Mouse (Mus musculus): ENCODE data around the gene Ppm1a.

Ppm1a gene

DNA sequence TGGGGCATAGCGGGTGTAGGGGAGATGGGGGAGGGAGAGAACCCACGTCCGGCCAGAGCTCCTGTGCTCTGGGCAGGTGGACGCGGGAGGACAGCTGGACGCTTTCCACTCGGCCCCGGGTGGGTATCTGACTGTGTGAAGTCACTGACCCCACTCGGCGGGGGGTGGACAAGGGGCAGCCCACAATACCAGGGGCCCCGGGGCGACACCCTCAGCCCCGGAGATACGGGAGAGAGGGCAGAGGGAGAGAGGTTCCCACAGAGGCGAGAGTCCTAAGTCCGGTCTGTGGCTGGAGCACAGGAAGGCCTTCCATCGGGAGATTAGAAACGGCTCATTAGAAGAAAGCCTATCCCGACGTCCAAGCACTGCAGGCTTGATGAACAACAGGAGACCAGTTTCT, 72.5 kb downstream of the Ppm1a start:
- no peak for DNase-seq

DNA sequence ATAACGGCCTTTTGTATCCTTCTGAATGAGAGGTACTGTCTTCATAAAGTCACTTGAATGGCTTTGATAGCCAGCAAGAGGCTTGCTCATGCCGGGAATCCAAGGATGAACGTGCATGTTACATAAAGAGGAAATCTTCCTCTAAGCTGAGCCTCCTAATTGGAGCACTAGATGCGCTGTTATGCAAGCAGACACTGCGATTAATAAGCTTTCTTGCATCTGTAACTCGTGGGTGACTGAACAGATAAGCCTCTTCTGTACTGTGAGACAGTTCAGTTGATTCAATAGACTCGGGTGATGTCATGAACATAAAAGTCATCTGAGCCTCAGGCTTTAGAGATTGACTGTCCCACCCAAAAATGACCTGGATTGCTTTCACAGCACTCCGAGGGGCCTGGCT, 73.1 kb downstream of the Ppm1a start:
- DNase-seq, result no peak

DNA sequence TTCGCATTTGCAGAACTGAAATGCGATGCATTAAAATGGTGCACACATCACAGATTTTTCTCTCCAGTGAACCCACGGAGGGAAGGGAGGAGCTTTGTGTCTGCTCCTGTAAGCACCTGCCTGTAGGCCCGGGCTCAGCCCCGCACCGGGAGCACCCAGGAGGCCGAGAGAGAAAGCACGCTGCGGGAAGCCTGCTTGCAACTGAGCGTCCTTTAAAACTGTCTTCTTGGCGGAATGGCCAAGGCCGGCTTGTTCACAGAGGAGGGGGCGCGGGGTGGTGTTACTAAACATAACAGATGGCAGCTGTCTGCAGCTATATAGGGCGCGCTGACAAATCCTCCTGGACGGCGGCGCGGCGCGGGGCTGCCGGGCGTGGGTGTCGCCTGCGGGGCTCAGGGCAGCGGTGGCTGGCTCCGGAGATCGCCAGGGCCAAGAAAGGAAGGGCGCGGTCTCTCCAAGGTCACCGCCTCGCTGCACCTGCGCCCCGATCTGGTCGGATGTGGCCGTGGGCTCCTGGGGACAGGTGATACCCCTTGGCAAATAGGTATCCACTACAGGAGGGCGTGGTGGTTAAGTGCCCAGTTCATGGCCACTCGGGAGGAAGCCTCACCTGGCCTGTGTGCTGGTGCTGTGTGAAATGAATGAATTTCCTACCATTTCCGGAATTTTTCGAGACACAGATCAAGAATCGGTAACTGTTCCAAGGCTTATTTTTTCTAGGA, 74.6 kb downstream of the Ppm1a start:
- peak; percentile 19 for DNase-seq

DNA sequence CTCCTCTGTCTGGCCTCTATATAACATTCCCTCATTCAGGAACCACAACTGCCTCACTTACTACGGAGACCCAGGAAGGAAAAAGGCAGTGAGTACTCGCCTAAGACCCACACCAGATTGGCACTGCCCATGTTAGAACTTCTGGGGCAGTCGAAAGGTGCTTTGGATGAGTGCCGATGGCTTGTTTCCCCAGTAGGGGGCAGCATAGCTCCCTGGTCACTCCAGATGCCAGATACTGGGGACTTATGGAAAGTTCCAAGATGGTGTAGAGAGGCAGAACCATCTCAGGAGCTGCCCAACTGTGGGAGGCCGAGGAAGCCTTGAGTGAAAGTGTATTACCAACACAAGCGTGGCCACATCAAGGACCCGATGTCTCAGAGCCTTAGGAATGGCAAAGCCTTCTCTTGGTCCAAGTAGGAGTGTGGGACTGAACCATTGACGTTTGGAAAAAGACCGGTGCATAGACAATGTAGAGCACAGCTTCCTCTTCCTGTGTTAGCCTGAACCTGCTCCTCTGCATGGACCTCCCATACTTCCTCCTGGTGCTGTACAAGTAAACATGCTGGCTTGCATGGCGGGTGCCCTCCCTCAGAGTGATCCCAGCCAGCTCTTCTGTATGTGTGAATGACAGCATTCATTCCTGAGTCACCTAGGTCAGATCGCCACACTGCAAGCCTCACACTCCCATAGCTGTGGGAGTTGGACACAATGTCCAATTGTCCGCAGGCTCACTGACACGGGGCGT, 77.7 kb downstream of the Ppm1a start:
- DNase-seq, result peak; percentile 30

DNA sequence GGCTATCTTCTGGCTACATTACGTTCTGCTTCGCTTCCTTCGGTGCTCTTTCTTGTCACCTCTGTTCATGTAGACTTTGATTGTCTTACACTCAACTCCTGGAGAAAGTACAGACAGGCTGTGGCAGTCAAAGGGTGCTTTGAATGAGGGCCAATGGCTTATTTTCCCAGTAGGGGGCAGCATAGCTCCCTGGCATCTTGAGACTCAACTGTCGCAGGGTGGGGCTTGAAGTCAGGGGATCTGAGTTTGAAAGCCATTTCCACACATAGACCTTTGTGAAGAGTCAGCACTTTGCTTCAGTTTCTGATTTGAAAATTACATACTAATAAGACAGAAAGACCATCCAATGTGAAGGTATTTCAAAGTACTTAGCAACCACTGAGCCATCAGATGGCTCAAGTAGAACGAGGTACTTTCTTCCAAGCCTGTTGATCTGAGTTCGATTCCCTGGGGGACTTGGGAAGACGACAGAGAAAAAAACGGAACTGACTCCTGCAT, 78.3 kb downstream of the Ppm1a start:
- DNase-seq, result peak; percentile 43

DNA sequence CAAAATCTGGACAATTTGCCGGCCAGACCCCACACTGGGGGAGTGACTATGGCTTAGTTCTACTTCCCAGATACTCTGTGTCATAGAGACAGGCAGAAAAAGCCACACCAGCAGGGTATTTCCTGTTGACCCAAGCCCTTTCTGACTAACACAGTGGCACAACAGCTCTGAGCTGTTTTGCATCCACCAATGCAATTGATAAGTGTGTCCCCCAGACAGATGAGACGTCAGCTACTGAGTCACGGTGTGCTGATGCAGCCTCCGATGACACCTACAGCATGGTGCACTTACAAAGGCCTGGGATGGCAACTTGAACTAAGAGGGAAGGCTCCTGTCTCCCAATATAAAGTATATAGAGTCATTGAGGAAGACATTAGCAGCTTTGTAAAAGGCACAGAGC, 80.0 kb downstream of the Ppm1a start:
- DNase-seq, result no peak

DNA sequence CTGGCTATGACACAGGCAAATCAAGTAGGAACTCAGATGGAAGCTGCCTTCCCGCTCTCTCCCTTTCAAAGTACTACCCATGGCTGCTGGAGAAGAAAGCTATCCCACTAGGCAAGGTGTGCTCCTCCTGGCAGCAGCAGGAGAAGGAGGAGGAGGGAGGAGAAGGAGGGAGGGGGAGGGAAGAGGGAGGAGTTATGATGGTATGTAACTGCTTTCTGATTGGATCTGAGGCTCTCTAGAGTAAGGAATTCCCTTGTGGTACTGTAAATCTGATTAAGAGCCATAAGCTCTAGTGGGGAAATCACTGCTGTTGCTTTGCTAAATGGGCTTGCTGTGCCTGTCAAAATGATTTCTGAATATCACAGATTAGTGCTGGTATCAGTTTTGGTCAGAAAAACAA, 84.2 kb downstream of the Ppm1a start:
- no peak for DNase-seq

DNA sequence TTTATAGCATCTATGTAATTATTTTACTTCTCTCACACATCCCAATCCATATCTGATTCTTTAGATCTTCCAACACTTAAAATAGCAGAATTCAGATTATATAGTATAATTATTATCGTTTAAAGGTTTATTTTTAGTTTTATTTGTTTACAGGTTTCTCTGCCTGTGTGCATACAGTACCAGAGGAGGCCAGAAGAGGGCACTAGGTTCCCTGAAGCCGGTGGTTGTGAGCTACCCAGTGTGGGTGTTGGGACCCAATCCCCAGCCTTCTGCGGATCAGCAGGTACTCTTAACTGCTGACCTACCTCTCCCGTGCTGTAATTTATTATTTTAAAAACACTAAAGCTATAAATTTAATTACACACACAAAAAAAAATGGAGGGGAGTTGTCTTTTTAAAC, 85.9 kb downstream of the Ppm1a start:
- DNase-seq, result peak; percentile 52

DNA sequence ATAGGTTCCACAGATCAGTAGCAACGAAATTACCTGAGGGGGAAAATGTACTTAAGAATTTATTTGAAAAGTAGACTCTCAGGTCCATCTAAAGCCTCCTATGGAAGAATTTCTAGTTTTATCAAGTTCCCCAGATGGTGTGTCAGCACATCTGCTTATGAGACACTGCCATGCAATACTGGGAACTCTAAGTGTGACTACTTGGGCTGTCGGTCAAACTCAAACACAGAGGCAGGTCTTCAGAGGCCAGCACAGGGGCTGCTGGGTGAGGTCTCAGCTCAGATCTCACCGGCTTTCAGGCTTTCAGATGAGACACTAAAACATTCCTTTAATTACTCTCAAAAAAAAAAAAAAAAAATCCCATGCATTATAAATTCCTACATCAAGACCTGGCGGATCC, 86.3 kb downstream of the Ppm1a start:
- no peak for DNase-seq

DNA sequence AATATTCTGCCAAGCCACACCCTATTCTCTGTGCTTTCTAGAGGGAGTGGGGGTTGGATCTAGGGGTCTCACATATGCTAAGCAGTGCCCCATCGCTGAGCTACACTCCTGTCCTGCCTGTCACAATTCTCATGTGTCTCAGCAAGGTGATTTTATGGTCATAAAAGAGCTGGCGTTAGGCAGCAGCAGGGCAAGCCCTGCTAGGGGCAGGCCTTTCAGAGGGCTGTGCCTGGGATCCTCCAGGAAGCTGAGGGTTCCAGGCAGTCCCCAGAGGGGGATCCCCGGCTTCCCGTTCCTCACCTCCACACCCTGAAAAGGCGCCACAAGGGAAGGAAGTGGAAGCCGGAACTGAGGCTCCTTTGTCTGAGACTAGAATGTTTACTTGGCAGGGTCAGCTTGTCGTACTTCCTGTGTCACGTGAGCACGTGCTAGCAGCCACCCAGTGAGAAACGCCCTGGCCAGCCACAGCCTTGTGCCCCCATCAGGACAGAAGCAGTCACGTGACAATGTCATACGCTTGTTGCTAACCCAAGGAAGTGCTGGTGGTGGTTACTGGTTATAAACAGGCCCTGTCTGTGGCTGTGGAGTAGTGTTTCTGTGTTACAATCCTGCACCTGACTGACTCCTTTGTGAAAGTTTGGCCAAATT, 86.8 kb downstream of the Ppm1a start:
- DNase-seq, result peak; percentile 73

DNA sequence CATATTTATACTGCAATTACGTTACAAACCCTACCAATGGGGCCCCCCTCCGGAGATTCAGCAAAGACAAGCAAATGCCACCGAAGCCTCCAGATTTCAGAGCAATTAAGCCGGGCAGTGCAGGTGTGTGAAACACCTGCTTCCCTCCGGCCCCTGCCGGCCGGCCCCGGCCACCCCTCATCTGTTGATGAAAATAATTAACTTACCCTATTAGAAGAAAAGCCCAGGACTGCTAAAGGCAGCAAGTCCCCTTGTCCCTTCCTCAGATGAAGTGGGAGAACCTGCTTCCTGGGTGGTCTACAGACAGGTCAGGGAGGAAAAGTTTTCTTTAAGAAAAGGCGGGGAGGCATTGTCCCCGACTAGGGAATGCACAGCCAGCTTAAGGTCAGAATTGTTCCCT, 88.7 kb downstream of the Ppm1a start:
- no peak for DNase-seq

DNA sequence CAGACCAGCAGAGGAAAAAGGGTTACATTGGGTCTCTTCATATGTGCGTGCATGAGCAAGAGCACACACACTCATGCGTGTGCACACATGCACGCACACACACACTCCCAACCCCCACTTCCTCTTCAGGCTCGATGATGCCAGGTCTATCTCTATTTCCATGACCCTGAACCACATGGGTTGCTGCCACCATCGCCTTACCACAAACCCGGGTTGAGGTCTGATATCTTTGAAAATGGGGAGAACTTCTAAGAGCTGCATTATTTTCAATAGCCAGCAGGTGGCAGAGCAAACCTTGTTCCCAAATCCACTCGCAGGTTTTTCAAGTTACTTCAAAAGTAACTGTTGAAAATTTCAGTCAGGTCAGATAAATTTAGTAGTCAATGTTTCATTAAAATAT, 90.5 kb downstream of the Ppm1a start:
- peak; percentile 66 for DNase-seq
